2 mouse cellular contexts compared by ENCODE assay signal in genomic region chr11:104230066-104230778, GRCm38 (mm10).
TF ChIP-seq lines count a peak whose summit lies in the region.

No protein-coding gene starts in this region.

TF ChIP-seq in CH12.LX, 34 proteins besides CTCF, POLR2A, EP300 and RAD21 (continued from another document):
- TF ChIP-seq ZKSCAN1 (IDR thresholded peaks at IDR 0.05; ENCODE audit: borderline replicate concordance, low read depth, low read length) (no peak), JUN (IDR thresholded peaks at IDR 0.05; ENCODE audit: insufficient read depth, low read depth, low read length) (no peak), MXI1 (IDR thresholded peaks at IDR 0.05; ENCODE audit: low read depth, low read length) (peak; percentile 52; the same call in 1 of the 2 replicates), ZC3H11A (IDR thresholded peaks at IDR 0.05; ENCODE audit: low read depth, low read length) (no peak), ELF1 (IDR thresholded peaks at IDR 0.05; ENCODE audit: low read depth, low read length) (peak; percentile 45; the same call in 1 of the 2 replicates), HCFC1 (IDR thresholded peaks at IDR 0.05; ENCODE audit: low read depth, low read length) (no peak), USF1 (IDR thresholded peaks at IDR 0.05; ENCODE audit: low read depth, low read length) (no peak), SMC3 (IDR thresholded peaks at IDR 0.05; ENCODE audit: low read depth, low read length) (no peak), MYC (IDR thresholded peaks at IDR 0.05; ENCODE audit: low read depth, low read length) (peak; percentile 77; the same call in 1 of the 2 replicates), USF2 (conservative IDR thresholded peaks at IDR 0.05; ENCODE audit: low read depth, low read length) (no peak), TCF12 (IDR thresholded peaks at IDR 0.05; ENCODE audit: low read depth, low read length) (no peak; the same call in 1 of the 2 replicates), CHD1 (IDR thresholded peaks at IDR 0.05; ENCODE audit: low read depth, low read length) (peak; percentile 50; the same call in 1 of the 2 replicates), TBP (conservative IDR thresholded peaks at IDR 0.05; ENCODE audit: low read depth, low read length) (no peak), ETS1 (conservative IDR thresholded peaks at IDR 0.05; ENCODE audit: low read depth, low read length) (no peak), JUND (conservative IDR thresholded peaks at IDR 0.05; ENCODE audit: low read depth, low read length) (no peak), RCOR1 (conservative IDR thresholded peaks at IDR 0.05; ENCODE audit: low read depth, low read length) (0 out of 2 replicates have a peak, but pooled peaks have one; percentile 59), GABPA (IDR thresholded peaks at IDR 0.05; ENCODE audit: insufficient replicate concordance, low read depth, low read length) (no peak), NELFE (IDR thresholded peaks at IDR 0.05; ENCODE audit: low read depth, low read length) (no peak), IRF4 (IDR thresholded peaks at IDR 0.05; ENCODE audit: low read depth, low read length) (no peak), ZNF384 (IDR thresholded peaks at IDR 0.05; ENCODE audit: low read depth, low read length) (no peak), KAT2A (IDR thresholded peaks at IDR 0.05; ENCODE audit: insufficient replicate concordance, low read length) (no peak), CHD2 (IDR thresholded peaks at IDR 0.05; ENCODE audit: low read length) (no peak), NRF1 (IDR thresholded peaks at IDR 0.05; ENCODE audit: low read depth, low read length) (peak; percentile 38; the same call in 1 of the 2 replicates), POLR2AphosphoS2 (IDR thresholded peaks at IDR 0.05; ENCODE audit: low read depth, low read length) (no peak), MAX (IDR thresholded peaks at IDR 0.05; ENCODE audit: low read length) (no peak), MAFK (IDR thresholded peaks at IDR 0.05; ENCODE audit: insufficient replicate concordance, low read length) (no peak), E2F4 (IDR thresholded peaks at IDR 0.05; ENCODE audit: insufficient replicate concordance, low read depth, low read length) (no peak), ZMIZ1 (IDR thresholded peaks at IDR 0.05; ENCODE audit: low read depth, low read length) (no peak), MAZ (IDR thresholded peaks at IDR 0.05; ENCODE audit: low read depth, low read length) (no peak)

TF ChIP-seq in MEL, 35 proteins besides CTCF, POLR2A, EP300 and RAD21 (continued from another document):
- no peak for TF ChIP-seq MAFK (IDR thresholded peaks at IDR 0.05; ENCODE audit: borderline replicate concordance, low read depth, low read length)
- no peak for TF ChIP-seq UBTF (IDR thresholded peaks at IDR 0.05; ENCODE audit: borderline replicate concordance, insufficient read depth, low read depth, low read length)
- no peak for TF ChIP-seq MAX (IDR thresholded peaks at IDR 0.05; ENCODE audit: low read length)
- no peak for TF ChIP-seq MEF2A (IDR thresholded peaks at IDR 0.05; ENCODE audit: extremely low read depth, insufficient replicate concordance, low read depth, low read length, poor library complexity, severe bottlenecking)
- no peak; the same call in 1 of the 2 replicates for TF ChIP-seq SIN3A (IDR thresholded peaks at IDR 0.05; ENCODE audit: low read length)
